ENCODE assay signal across 10 mouse cellular contexts in genomic region chr5:72665281-72665680, GRCm38 (mm10). TPM values are rescaled to one million over a fixed set of nuclear protein-coding genes. Genes with fewer than 3 reads are reported as not detected.
DNase-seq lines count a peak whose midpoint lies in the region; ATAC-seq and TF ChIP-seq lines count a peak whose summit lies in the region.
"Had no signal": no experiment of that assay in that cellular context is flagged by ENCODE, and none has a peak within 500 bp of the region (broad histone marks: within the 10 kb centered on the region; RNA-seq: fewer than 3 reads in every experiment).

No protein-coding gene starts in this region.

- TF ChIP-seq POLR2A in bone marrow macrophage, adult 2 months (IDR thresholded peaks at IDR 0.05; ENCODE audit: borderline replicate concordance, low read depth, low read length), result no peak

- DNase-seq in heart, adult 18-20 months, result peak; percentile 8 to 73
- DNase-seq in heart, embryonic 10.5 days (ENCODE audit: low spot score), result no peak
- DNase-seq in gastrocnemius, postnatal 10 days, result peak; percentile 68
- DNase-seq in layer of hippocampus, postnatal 25 days (ENCODE audit: extremely low spot score in 1 of 2, low spot score in 1 of 2), result peak; percentile 24 to 71
- DNase-seq in neural tube, embryonic 11.5 days (ENCODE audit: low spot score), result peak; percentile 38
- DNase-seq in thymus, postnatal 0 days (ENCODE audit: low spot score), result peak; percentile 75

- H3K4me1 ChIP-seq in heart, embryonic 10.5 days, result peaks cover 6% of the 10 kb centered on the region; the same call in 1 of the 2 replicates
- no peaks in the 10 kb centered on the region for H3K4me1 ChIP-seq in bone marrow macrophage, adult 2 months (ENCODE audit: control insufficient read depth, insufficient read depth, low read length)
- H3K4me1 ChIP-seq in neural tube, embryonic 11.5 days (ENCODE audit: control insufficient read depth, insufficient read depth, low read length), result no peaks in the 10 kb centered on the region
- H3K4me1 ChIP-seq: embryonic facial prominence, embryonic 13.5 days; limb, embryonic 15.5 days had no signal

- no peak overlapping the region for H3K4me3 ChIP-seq in heart, embryonic 10.5 days
- no peak overlapping the region for H3K4me3 ChIP-seq in bone marrow macrophage, adult 2 months (ENCODE audit: insufficient read depth, low read length)
- no peak overlapping the region for H3K4me3 ChIP-seq in neural tube, embryonic 11.5 days (ENCODE audit: low read depth, low read length)
- H3K4me3 ChIP-seq: embryonic facial prominence, embryonic 13.5 days; limb, embryonic 15.5 days had no signal

- H3K4me2 ChIP-seq in neural tube, embryonic 11.5 days (ENCODE audit: low read depth), result no peak overlapping the region
- H3K4me2 ChIP-seq: embryonic facial prominence, embryonic 13.5 days; limb, embryonic 15.5 days had no signal

- no peaks in the 10 kb centered on the region; the same call in 1 of the 2 replicates for H3K27me3 ChIP-seq in heart, embryonic 10.5 days (ENCODE audit: insufficient read depth, poor library complexity, severe bottlenecking)
- no peaks in the 10 kb centered on the region for H3K27me3 ChIP-seq in neural tube, embryonic 11.5 days (ENCODE audit: control insufficient read depth, insufficient read depth, low read length)
- H3K27me3 ChIP-seq: embryonic facial prominence, embryonic 13.5 days; limb, embryonic 15.5 days had no signal

- H3K9ac ChIP-seq in neural tube, embryonic 11.5 days (ENCODE audit: low read length), result no peak overlapping the region
- H3K9ac ChIP-seq: embryonic facial prominence, embryonic 13.5 days; limb, embryonic 15.5 days had no signal

- peak; percentile 72 for ATAC-seq in CD4-positive, CD25-positive, alpha-beta regulatory T cell, adult 4 months
- no peak for ATAC-seq in neural tube, embryonic 11.5 days (ENCODE audit: insufficient read depth, low FRiP score, low TSS enrichment)

- 25% methylated on average over 5 of the region's 5 CpGs for WGBS in heart, embryonic 10.5 days
- 17% methylated on average over 5 of the region's 5 CpGs for WGBS in neural tube, embryonic 11.5 days

- TF ChIP-seq CTCF in bone marrow macrophage, adult 2 months (IDR thresholded peaks at IDR 0.05; ENCODE audit: low read depth, low read length), result peak; percentile 69

- H3K27ac ChIP-seq in heart, embryonic 10.5 days, result no peak overlapping the region
- H3K27ac ChIP-seq in bone marrow macrophage, adult 2 months (ENCODE audit: insufficient read depth, low read depth, low read length), result no peak overlapping the region
- no peak overlapping the region for H3K27ac ChIP-seq in neural tube, embryonic 11.5 days (ENCODE audit: low read depth, low read length)
- H3K27ac ChIP-seq: embryonic facial prominence, embryonic 13.5 days; limb, embryonic 15.5 days had no signal

- H3K9me3 ChIP-seq in heart, embryonic 10.5 days, result no peaks in the 10 kb centered on the region
- H3K9me3 ChIP-seq in neural tube, embryonic 11.5 days (ENCODE audit: control insufficient read depth, low read length), result no peaks in the 10 kb centered on the region
- H3K9me3 ChIP-seq: embryonic facial prominence, embryonic 13.5 days; limb, embryonic 15.5 days had no signal

- H3K36me3 ChIP-seq in heart, embryonic 10.5 days, result no peaks in the 10 kb centered on the region
- no peaks in the 10 kb centered on the region for H3K36me3 ChIP-seq in neural tube, embryonic 11.5 days (ENCODE audit: control insufficient read depth, insufficient read depth, low read length)
- H3K36me3 ChIP-seq: embryonic facial prominence, embryonic 13.5 days; limb, embryonic 15.5 days had no signal

RNA-seq across cellular contexts. Expression of gene Nipal1, which starts 17.7 kb away (rescaled TPM):
- not detected for total RNA-seq in heart, adult 18-20 months (2021)
- polyA plus RNA-seq in heart, embryonic 10.5 days (2016; fragmentation: Nextera tagmentation; extraction: Ambion mirVana), result 0.10 and 0.68 TPM in 2 replicates
- 10 to 100 TPM; 28.3 to 31.1 TPM for polyA plus RNA-seq in CD4-positive, CD25-positive, alpha-beta regulatory T cell, adult 4 months (2017; shearing (Covaris generic))
- polyA plus RNA-seq in bone marrow macrophage, adult 2 months (2012; ENCODE audit: insufficient read depth, insufficient read length, missing spikeins), result 0.25 TPM in 1 of 2 replicates, not detected in the other
- total RNA-seq in gastrocnemius, postnatal 10 days (2021), result under 1 TPM; 0.26 to 0.41 TPM
- not detected for total RNA-seq in layer of hippocampus, postnatal 25 days (2021)
- 0.51 and 0.56 TPM in 2 replicates for polyA plus RNA-seq in neural tube, embryonic 11.5 days (2014; fragmentation: Nextera tagmentation; extraction: Ambion mirVana)
- polyA plus RNA-seq in thymus, postnatal 0 days (2015; fragmentation: Nextera tagmentation; extraction: Ambion mirVana), result 5.0 and 8.4 TPM in 2 replicates

RNA-seq across cellular contexts. Expression of gene Cnga1, which starts 21.2 kb away (rescaled TPM):
- under 1 TPM in 1 of 2 experiments, not detected in 1; 0.18 TPM for total RNA-seq in heart, adult 18-20 months (2021)
- not detected in 2 replicates for polyA plus RNA-seq in heart, embryonic 10.5 days (2016; fragmentation: Nextera tagmentation; extraction: Ambion mirVana)
- polyA plus RNA-seq in CD4-positive, CD25-positive, alpha-beta regulatory T cell, adult 4 months (2017; shearing (Covaris generic)), result 1 to 10 TPM in 1 of 2 experiments, under 1 TPM in 1; 0.70 to 1.2 TPM
- not detected in 2 replicates for polyA plus RNA-seq in bone marrow macrophage, adult 2 months (2012; ENCODE audit: insufficient read depth, insufficient read length, missing spikeins)
- total RNA-seq in gastrocnemius, postnatal 10 days (2021), result not detected
- total RNA-seq in layer of hippocampus, postnatal 25 days (2021), result not detected
- not detected in 2 replicates for polyA plus RNA-seq in neural tube, embryonic 11.5 days (2014; fragmentation: Nextera tagmentation; extraction: Ambion mirVana)
- polyA plus RNA-seq in thymus, postnatal 0 days (2015; fragmentation: Nextera tagmentation; extraction: Ambion mirVana), result 2.0 and 2.1 TPM in 2 replicates
- polyA plus RNA-seq: embryonic facial prominence, embryonic 13.5 days; limb, embryonic 15.5 days had no signal
